Mouse (Mus musculus) limb, embryonic 12.5 days (tissue): ENCODE data around the gene Psmb5. TPM values are rescaled to one million over a fixed set of nuclear protein-coding genes. Genes with fewer than 3 reads are reported as not detected.
A peak's percentile ranks its signal among the peaks of the same experiment; 100 is the strongest.

Experiments
- ATAC-seq: fragments of 200-750 bp; cut with Nextera tagmentation; 2 replicates; pipeline ENCODE4 v1.8.0; 2017; ENCODE audit warnings: low read depth, moderate TSS enrichment; ENCODE audit not compliant: insufficient number of reproducible peaks, insufficient read depth, low FRiP score, low TSS enrichment
- H3K27ac ChIP-seq: fragments of 300-500 bp; sonication (generic); 2 replicates; pipeline ENCODE4 v1.5.1; 2016; ENCODE audit warnings: mild to moderate bottlenecking, moderate library complexity
- H3K27me3 ChIP-seq: fragments of 300-500 bp; sonication (generic); 2 replicates; pipeline ENCODE4 v1.6.1; 2016; ENCODE audit warnings: mild to moderate bottlenecking, moderate library complexity
- H3K36me3 ChIP-seq: fragments of 300-500 bp; sonication (generic); 2 replicates; pipeline ENCODE4 v1.6.1; 2016; ENCODE audit warnings: mild to moderate bottlenecking, moderate library complexity
- H3K4me1 ChIP-seq: fragments of 300-500 bp; sonication (generic); replicated peaks from 2 replicates; pipeline ENCODE4 v1.6.1; 2016
- H3K4me2 ChIP-seq: fragments of 300-500 bp; sonication (generic); 2 replicates; pipeline ENCODE4 v1.6.1; 2016; ENCODE audit warnings: mild to moderate bottlenecking, moderate library complexity
- H3K4me3 ChIP-seq: fragments of 300-500 bp; sonication (generic); replicated peaks from 2 replicates; pipeline ENCODE4 v1.5.1; 2016; ENCODE audit warnings: mild to moderate bottlenecking
- H3K9ac ChIP-seq: fragments of 300-500 bp; sonication (generic); replicated peaks from 2 replicates; pipeline ENCODE4 v1.6.1; 2016; ENCODE audit warnings: mild to moderate bottlenecking, moderate library complexity
- H3K9me3 ChIP-seq: fragments of 300-500 bp; sonication (generic); 2 replicates; pipeline ENCODE4 v1.6.1; 2016; ENCODE audit warnings: mild to moderate bottlenecking, moderate library complexity
- WGBS: fragments of 180-500 bp; shearing (Covaris S2); methylation state at CpG from one replicate; pipeline ENCODE4 v1.1.7; 2016; 5-methylcytosine and 5-hydroxymethylcytosine counted together
- polyA plus RNA-seq: library from polyadenylated mRNA; unstranded; fragments of >200 nt; fragmentation: Nextera tagmentation; extraction: Ambion mirVana; gene quantifications from 2 replicates; pipeline ENCODE4 v1.2.1, GENCODE M21; 2016

The Psmb5 gene
- polyA plus RNA-seq, 1 experiment from 2014 or later = 432 TPM

DNA sequence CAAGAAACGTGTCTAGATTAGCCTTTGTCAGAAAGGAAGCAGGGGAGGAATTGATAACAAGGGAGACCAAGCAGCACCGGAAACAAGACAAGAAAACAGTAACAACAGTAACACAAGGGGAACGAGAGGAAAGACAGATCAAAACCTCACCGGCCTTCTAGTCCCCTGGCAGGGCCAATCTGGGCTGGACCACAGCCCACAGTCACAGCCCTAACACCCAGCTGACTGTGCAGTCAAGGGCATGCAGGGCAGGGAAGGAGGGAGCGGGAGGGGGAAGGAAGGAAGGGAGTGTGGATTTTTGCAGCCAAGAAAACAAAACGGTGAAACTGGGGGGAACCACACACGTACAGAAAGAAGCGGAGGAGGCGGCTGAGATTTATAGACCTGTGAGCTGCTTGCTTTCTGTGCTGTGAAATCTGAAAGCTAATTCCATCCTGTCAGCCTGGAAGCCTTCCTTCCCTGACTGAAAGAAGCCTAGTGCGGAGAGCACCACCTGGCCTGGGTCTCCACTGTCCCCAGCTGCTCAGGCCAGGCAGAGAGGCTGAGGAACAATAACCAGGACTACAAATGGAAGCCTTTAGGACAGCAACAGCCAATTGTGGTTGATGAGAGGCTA is 25.4 kb downstream of the Psmb5 start:
- Histone ChIP-seq H3K27ac (peak overlapping the region; percentile 72), H3K36me3 (peaks cover 50% of the 10 kb centered on the region), H3K27me3 (no peaks in the 10 kb centered on the region), H3K9ac (0 out of 2 replicates have a peak overlapping the region, but pooled peaks have one; percentile 28), H3K4me2 (no peak overlapping the region), H3K4me1 (peaks cover 7% of the 10 kb centered on the region), H3K9me3 (0 out of 2 replicates have a peak, but pooled peaks cover 7% of the 10 kb centered on the region), H3K4me3 (no peak overlapping the region)
- no peak for ATAC-seq
- 60% methylated on average over 10 of the region's 10 CpGs for WGBS

DNA sequence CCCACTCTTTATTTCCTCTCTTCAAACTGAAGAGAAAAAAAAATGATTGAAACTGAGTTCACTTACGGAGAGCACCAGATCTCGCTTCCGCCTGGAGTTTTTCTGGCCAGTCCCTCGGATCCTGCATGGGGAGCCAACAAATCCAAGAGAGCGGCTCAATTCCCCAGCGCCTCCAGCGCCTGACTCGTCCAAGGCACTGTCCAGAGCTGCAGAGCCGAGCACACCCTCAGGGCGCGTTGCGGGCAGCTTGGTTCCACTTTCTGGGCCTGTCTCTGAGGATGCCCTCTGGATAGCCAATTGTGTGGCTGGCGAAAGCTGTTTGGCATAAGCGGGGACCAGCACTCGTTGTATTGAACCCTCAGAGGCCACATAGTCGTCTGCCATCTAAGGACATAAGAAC is 26.8 kb downstream of the Psmb5 start:
- H3K27ac ChIP-seq = no peak overlapping the region
- H3K9ac ChIP-seq = no peak overlapping the region
- H3K27me3 ChIP-seq = no peaks in the 10 kb centered on the region
- no peak overlapping the region for H3K4me2 ChIP-seq
- 0 out of 2 replicates have a peak, but pooled peaks cover 7% of the 10 kb centered on the region for H3K9me3 ChIP-seq
- no peak for ATAC-seq
- H3K36me3 ChIP-seq = peaks cover 60% of the 10 kb centered on the region
- H3K4me3 ChIP-seq = no peak overlapping the region
- 89% methylated on average over 16 of the region's 16 CpGs for WGBS
- H3K4me1 ChIP-seq = peaks cover 7% of the 10 kb centered on the region

DNA sequence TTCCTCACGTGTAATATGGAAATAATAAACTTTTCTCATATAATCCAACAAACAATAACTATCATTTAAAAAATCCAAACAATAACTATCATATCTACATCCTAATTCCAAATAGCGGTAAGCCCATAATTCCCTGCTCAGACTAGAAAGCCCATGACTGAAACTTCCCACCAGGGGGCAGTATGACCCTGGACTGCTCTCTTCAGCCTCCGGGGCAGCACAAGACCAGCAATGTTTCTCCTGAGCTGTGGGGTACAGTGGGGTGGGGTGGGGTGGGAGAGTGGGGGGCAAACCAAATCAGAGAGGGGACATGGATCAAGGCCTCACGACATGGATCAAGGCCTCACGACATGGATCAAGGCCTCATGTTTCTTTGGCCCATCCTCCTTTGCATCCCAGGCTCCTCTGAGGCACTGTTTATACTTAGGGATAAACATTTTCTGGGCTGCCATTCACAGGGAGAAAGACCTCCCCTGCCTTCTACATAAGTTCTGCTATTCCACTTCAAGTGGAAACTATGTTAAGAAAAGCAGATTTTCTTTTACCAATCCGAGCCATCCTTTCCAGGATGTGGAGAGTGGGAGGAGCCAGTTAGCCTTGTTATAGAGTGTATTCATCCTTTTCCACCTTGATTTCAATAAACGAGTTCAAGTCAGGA is 34.0 kb downstream of the Psmb5 start:
- no peak for ATAC-seq
- H3K36me3 ChIP-seq = peaks cover 51% of the 10 kb centered on the region
- no peak overlapping the region for H3K9ac ChIP-seq
- H3K27ac ChIP-seq = no peak overlapping the region
- H3K9me3 ChIP-seq = no peaks in the 10 kb centered on the region
- no peaks in the 10 kb centered on the region for H3K27me3 ChIP-seq
- no peak overlapping the region for H3K4me2 ChIP-seq
- 51% methylated on average over 7 of the region's 7 CpGs for WGBS
- H3K4me3 ChIP-seq = no peak overlapping the region
- no peaks in the 10 kb centered on the region for H3K4me1 ChIP-seq

DNA sequence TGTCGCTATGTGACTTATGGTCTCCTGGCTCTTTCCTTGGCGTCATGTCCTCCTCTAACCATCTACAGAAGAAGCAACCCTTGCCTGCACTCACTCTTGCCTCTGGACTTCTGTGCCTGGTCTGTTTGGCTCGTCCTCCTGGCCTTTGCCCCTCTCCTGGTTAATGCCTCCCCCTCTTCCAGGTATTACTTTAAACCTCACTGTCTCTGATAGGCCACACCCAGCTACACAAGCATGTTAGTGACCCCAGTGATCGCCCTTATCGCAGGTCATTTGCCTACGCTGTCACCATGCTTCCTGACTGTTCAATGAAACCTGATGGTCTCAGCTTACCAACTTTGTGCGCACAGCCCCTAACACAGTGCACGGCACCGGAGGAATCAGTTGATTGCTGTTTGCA is 35.3 kb downstream of the Psmb5 start:
- Histone ChIP-seq H3K4me1 (0 out of 2 replicates have a peak, but pooled peaks cover 6% of the 10 kb centered on the region), H3K9ac (no peak overlapping the region), H3K4me3 (no peak overlapping the region), H3K27me3 (no peaks in the 10 kb centered on the region), H3K4me2 (no peak overlapping the region), H3K27ac (no peak overlapping the region), H3K36me3 (peaks cover 49% of the 10 kb centered on the region), H3K9me3 (no peaks in the 10 kb centered on the region)
- no peak for ATAC-seq
- WGBS = 90% methylated on average over 9 of the region's 9 CpGs

DNA sequence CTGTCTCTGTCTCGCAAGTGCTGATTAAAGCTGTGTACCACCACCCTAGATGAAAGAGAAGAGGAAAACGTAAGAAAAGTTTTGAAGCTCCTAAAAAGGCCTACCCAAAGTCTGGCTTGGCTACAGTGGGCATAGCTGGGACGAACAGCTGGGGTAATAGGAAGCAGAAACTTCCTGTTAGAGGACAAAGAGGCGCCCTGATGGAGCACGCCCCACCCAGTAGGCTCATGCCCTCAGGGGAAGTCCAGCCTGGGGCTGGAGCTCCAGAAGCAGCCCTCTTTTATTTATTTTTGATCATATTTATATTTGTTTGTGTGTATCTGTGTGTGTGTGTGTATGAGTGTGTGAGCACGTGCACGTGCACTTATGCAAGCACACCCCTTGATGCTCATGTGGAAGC is 38.2 kb downstream of the Psmb5 start:
- Histone ChIP-seq H3K4me1 (peaks cover 10% of the 10 kb centered on the region), H3K9ac (no peak overlapping the region), H3K36me3 (peaks cover 24% of the 10 kb centered on the region), H3K9me3 (no peaks in the 10 kb centered on the region), H3K4me2 (no peak overlapping the region), H3K27ac (no peak overlapping the region), H3K4me3 (no peak overlapping the region), H3K27me3 (no peaks in the 10 kb centered on the region)
- WGBS = 77% methylated on average over 7 of the region's 7 CpGs
- no peak for ATAC-seq

DNA sequence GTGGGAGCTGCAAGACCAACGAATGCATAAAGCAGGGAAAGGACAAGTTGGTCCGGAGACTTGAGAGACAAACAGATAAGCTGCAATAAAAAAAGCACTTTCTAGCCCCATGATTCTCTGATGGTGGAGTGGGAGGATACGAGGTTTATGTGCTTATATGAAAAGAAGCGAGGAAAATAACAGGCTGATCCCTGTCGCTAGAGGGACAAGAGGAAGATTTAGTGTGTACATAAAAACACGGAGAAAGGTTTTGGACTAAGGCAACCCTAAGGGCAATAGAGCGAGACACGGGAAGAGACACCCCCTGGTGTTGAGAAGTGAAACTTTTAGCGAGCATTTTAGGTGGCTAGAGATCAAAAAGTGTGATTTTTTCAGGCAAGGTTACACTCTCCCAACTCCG is 39.8 kb downstream of the Psmb5 start:
- H3K9ac ChIP-seq = peak overlapping the region; percentile 97
- no peak for ATAC-seq
- peaks cover 25% of the 10 kb centered on the region for H3K36me3 ChIP-seq
- no peaks in the 10 kb centered on the region for H3K9me3 ChIP-seq
- no peaks in the 10 kb centered on the region for H3K27me3 ChIP-seq
- peak overlapping the region; percentile 96 for H3K27ac ChIP-seq
- under 1% methylated on average over 10 of the region's 10 CpGs for WGBS
- H3K4me1 ChIP-seq = peaks cover 25% of the 10 kb centered on the region
- peak overlapping the region; percentile 99 for H3K4me3 ChIP-seq
- peak overlapping the region; percentile 85 for H3K4me2 ChIP-seq

DNA sequence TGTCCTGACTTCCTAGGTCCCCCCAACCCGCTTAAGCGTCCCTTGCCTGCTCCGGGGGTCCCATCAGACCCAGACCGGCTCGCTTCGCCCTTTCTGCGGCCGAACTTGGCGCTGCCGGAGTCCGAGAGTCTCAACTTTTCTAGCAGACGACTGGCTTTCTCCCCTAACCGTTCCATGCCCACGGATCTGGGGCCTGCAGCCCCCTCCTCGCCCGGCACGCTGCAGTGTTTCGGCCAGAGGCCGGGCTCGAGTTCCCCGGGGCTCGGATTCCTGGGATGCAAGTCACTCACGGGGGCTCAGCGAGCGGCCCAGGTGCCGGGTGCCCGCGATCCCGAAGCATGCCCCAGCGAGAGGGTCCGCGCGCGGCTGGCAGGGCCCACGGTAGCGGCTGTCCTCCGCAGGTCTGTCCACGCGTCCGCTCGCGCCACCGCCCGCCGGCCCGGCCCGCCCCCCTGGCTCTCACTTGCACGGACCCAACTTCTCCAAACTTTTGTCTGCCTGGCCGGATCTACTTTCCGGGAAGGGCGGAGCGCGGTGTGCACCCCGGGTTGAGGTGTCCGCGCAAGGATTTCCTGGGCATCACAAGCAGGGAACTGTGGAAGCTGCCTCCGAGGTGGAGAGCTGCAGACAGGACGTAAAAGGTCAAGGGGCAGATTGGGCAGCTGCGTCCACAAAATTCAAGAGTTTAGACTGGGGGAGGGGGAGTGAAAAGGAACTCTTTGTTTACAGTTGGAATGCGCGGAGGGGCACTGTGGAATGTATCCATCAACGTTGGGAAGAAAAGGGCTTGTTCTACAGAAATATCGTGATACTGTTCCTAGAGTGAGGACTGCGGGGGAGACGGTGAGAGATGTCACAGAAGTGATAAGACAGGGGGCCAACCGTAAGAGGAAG is 40.5 kb downstream of the Psmb5 start, which contains the start of gene Ajuba:
Gene Ajuba (minus strand): TSS at position 470 of the 894 bp plus-strand sequence.
- ATAC-seq = peak; percentile 54
- Histone ChIP-seq H3K4me3 (peak within 1 kb of the TSS; percentile 99), H3K9me3 (no peaks in the 10 kb centered on the region), H3K27me3 (no peaks in the 10 kb centered on the region), H3K4me1 (peaks cover 33% of the 10 kb centered on the region), H3K9ac (peak within 1 kb of the TSS; percentile 97), H3K4me2 (peak within 1 kb of the TSS; percentile 85), H3K27ac (peak within 1 kb of the TSS; percentile 96), H3K36me3 (peaks cover 23% of the 10 kb centered on the region)
- WGBS = under 1% methylated on average over 66 of the region's 66 CpGs

DNA sequence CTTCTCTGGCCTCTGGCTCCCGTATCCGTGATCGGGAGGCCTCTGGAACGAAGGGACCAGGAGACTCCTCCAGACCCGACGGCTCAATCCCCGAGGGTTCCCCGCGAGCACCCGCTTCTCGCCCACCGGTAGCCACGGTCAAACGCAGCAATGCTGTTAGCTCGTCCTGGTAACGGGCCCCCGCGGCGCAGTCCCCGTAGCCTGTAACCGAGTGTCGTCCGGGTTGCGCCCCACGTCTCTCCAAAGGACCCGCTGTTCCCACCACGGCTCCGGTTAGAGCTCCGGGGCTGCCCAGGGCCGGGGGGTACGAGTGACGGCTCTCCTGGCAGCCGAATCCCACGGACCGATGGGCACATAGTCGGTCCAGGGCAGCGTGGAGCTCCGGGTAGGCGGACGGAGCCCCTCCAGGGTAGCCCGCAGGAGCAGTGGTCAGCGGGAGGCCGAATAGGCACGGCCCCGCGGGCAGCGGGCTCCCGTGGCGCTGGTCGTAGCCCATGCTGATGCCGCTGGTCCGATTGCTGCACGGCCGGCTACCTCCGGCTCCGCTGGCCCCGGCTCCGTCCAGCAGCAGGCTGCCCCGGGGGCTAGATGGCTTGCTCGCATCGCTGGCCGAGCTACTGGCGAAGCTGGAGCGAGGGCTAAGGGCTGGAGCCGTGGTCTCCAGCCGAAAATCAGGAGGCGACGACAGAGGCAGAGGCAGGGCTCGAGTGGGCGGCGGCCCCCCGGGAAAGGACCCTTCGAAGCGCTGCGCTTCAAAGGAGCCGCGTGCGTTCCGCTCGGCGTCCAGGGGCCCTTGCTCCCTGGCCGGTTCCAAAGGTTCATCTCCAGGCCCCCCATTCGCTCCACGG is 41.4 kb downstream of the Psmb5 start:
- Histone ChIP-seq H3K36me3 (peaks cover 28% of the 10 kb centered on the region), H3K4me2 (peak overlapping the region; percentile 85), H3K9ac (peak overlapping the region; percentile 97), H3K4me3 (peak overlapping the region; percentile 99), H3K9me3 (no peaks in the 10 kb centered on the region), H3K27me3 (no peaks in the 10 kb centered on the region), H3K4me1 (peaks cover 36% of the 10 kb centered on the region), H3K27ac (peak overlapping the region; percentile 96)
- under 1% methylated on average over 84 of the region's 84 CpGs for WGBS
- ATAC-seq = no peak

DNA sequence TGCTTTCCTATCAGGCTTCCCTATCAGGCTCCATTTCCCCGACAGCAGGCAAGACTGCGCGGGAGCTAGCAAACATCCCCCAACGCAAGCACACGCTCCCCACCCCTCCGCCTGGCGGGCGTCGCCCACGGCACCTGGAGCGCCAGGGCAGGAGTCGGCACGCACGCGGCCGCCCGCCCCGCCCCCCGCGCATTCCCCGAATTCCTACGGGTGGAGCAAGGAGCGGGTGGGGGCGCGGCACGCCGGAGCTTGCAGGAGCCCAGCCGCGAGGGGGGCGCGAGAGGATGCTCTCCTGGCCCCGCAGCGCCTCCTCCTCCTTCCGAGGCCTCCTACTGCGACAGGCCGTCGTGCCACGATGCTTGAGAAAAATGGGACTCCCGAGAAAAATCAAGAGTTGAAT is 42.2 kb downstream of the Psmb5 start:
- no peaks in the 10 kb centered on the region for H3K9me3 ChIP-seq
- H3K27ac ChIP-seq = peak overlapping the region; percentile 96
- peaks cover 36% of the 10 kb centered on the region for H3K4me1 ChIP-seq
- WGBS = under 1% methylated on average over 39 of the region's 39 CpGs
- ATAC-seq = peak; percentile 23; the same call in 1 of the 2 replicates
- H3K9ac ChIP-seq = peak overlapping the region; percentile 97
- peak overlapping the region; percentile 85 for H3K4me2 ChIP-seq
- peaks cover 36% of the 10 kb centered on the region for H3K36me3 ChIP-seq
- no peaks in the 10 kb centered on the region for H3K27me3 ChIP-seq
- peak overlapping the region; percentile 99 for H3K4me3 ChIP-seq

DNA sequence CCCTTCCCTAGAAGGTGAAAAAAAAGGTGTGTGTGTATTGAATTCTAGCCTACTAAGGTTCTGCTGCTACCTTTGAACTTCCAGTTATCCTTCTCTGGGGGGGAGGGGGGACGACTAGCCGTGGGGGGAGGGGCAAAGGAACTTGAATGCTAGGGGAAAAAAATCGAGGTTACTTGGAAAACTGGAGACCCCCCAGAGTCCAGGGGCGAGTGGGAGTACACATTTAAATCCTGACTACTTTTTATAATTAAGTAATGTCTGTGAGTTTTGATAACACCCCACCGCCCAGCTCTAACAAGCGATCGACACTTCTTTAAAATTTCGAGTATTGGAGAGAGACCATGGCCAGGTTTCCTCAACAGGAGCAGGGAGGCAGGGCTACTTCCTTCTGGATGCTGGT is 42.8 kb downstream of the Psmb5 start:
- peaks cover 36% of the 10 kb centered on the region for H3K4me1 ChIP-seq
- H3K4me3 ChIP-seq = peak overlapping the region; percentile 99
- WGBS = 4% methylated on average over 8 of the region's 8 CpGs
- H3K4me2 ChIP-seq = peak overlapping the region; percentile 85
- peak overlapping the region; percentile 76 for H3K27ac ChIP-seq
- H3K27me3 ChIP-seq = no peaks in the 10 kb centered on the region
- H3K9me3 ChIP-seq = no peaks in the 10 kb centered on the region
- peak overlapping the region; percentile 97 for H3K9ac ChIP-seq
- no peak for ATAC-seq
- peaks cover 41% of the 10 kb centered on the region for H3K36me3 ChIP-seq
